Mouse (Mus musculus) C3H10T1/2 (cell line): ENCODE data around the gene Amn. TPM values are rescaled to one million over a fixed set of nuclear protein-coding genes. Genes with fewer than 3 reads are reported as not detected.

Source experiments
- polyA plus RNA-seq, 2 experiments: library from polyadenylated mRNA; unstranded; fragments of >200 nt; fragmentation: generic; extraction: Trizol; gene quantifications; one replicate each; pipeline ENCODE4 v1.2.1; 2012; ENCODE audit warnings: missing spikeins in 2 of 2

Amn gene
- polyA plus RNA-seq, result under 1 TPM; 0.12 to 0.20 TPM

DNA sequence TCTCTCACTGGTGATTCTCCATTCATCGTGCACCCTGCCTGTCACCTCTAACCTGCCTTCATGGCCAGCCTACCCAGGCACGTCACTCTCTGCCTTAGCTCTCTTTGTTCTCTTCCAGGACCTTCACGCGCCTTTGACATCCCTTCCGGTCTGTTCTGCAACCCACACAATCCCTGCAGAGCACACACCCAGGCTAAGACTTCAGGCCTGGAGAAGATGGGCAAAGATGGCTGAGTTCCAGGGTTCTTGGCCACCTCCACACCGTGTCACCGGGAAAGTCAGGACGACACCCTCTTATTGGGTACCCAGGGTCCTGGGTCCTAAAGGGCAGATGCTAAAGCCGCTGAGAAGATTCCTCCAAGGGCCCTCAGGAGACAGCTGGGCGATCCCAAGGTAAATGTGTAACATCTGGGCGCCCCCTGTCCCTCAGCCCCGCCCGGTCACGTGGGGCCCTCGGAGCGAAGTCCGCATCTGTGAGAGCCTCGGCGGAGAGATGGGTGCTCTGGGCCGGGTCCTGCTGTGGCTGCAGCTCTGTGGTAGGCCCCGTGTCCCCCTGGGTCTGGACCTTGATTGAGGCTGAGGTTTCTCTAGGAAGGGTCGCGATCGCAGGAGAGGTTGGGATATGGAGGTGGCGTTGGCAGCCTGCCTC lies at the start of gene Amn:
Gene Amn, plus strand, starts transcription at position 467 of the 649 bp plus-strand sequence.

Other genes with a start within 250 kb of the Amn start
- gene Rcor1, start 231.7 kb upstream of the Amn start, polyA plus RNA-seq, result 1 to 10 TPM in 1 of 2 experiments, under 1 TPM in 1; 0.51 to 8.3 TPM
- 10 to 100 TPM in 1 of 2 experiments, 1 to 10 TPM in 1; 2.0 to 10.1 TPM for gene Traf3, start 104.7 kb upstream of the Amn start, polyA plus RNA-seq
- not detected for gene 4930595D18Rik, start 86.6 kb upstream of the Amn start, polyA plus RNA-seq
- gene Cdc42bpb, start 106.6 kb downstream of the Amn start, polyA plus RNA-seq, result 10 to 100 TPM; 22.2 to 73.2 TPM
- gene Lbhd2, start 135.7 kb downstream of the Amn start, polyA plus RNA-seq, result 1 to 10 TPM in 1 of 2 experiments, under 1 TPM in 1; 0.07 to 4.0 TPM
- 10 to 100 TPM; 41.8 to 45.0 TPM for gene Exoc3l4, start 145.9 kb downstream of the Amn start, polyA plus RNA-seq
- 10 to 100 TPM; 21.5 to 36.0 TPM for gene Tnfaip2, start 171.4 kb downstream of the Amn start, polyA plus RNA-seq
- under 1 TPM in 1 of 2 experiments, not detected in 1; 0.04 TPM for gene Gm266, start 214.7 kb downstream of the Amn start, polyA plus RNA-seq